Mouse (Mus musculus): ENCODE measurements at regions not wholly inside any gene's neighbourhood (a gene's known extent, or its start where the extent isn't known, plus 50 kb on each side); places are given as distances from the start of the nearest gene placed in this dataset.

GRCm38 (mm10) chr5:133449926-133450325 is 649.6 kb upstream of the Castor2 start:
- Histone ChIP-seq H3K27ac (no peak overlapping the region), H3K4me1 (replicated peaks; ENCODE audit: insufficient read depth, low read length) (no peaks in the 10 kb centered on the region), H3K27me3 (ENCODE audit: insufficient read depth, low read length) (no peaks in the 10 kb centered on the region), H3K4me3 (replicated peaks; ENCODE audit: low read depth, low read length) (no peak overlapping the region), H3K9me3 (replicated peaks; ENCODE audit: low read length) (no peaks in the 10 kb centered on the region), H3K36me3 (ENCODE audit: insufficient read depth, low read length) (no peaks in the 10 kb centered on the region), H3K9ac (ENCODE audit: low read depth, low read length) (no peak overlapping the region), H3K4me2 (ENCODE audit: low read length) (no peak overlapping the region)
- DNase-seq (ENCODE audit: low spot score): no peak
- no peak for TF ChIP-seq CTCF (IDR thresholded peaks at IDR 0.05; ENCODE audit: low read depth)
- 70% methylated on average over 3 of the region's 3 CpGs for WGBS
- no peak for ATAC-seq (replicated peaks; ENCODE audit: low FRiP score, low read depth)

- no peaks in the 10 kb centered on the region for H3K4me1 ChIP-seq (replicated peaks; ENCODE audit: insufficient read depth, low read length)
Observed at GRCm38 (mm10) chr5:133400826-133401225, 698.7 kb upstream of the Castor2 start.

GRCm38 (mm10) chr5:133389896-133390295 is 709.6 kb upstream of the Castor2 start:
- no peak overlapping the region for H3K27ac ChIP-seq
- no peaks in the 10 kb centered on the region for H3K4me1 ChIP-seq (replicated peaks; ENCODE audit: insufficient read depth, low read length)
- ATAC-seq (replicated peaks; ENCODE audit: low FRiP score, low read depth) (no peak), DNase-seq (ENCODE audit: low spot score) (no peak)
- no peaks in the 10 kb centered on the region for H3K36me3 ChIP-seq (ENCODE audit: insufficient read depth, low read length)
- no peak for TF ChIP-seq CTCF (IDR thresholded peaks at IDR 0.05; ENCODE audit: low read depth)
- no peak overlapping the region for H3K4me2 ChIP-seq (ENCODE audit: low read length)
- no peak overlapping the region for H3K9ac ChIP-seq (ENCODE audit: low read depth, low read length)
- H3K9me3 ChIP-seq (replicated peaks; ENCODE audit: low read length): no peaks in the 10 kb centered on the region
- H3K27me3 ChIP-seq (ENCODE audit: insufficient read depth, low read length): no peaks in the 10 kb centered on the region
- 85% methylated on average over 4 of the region's 4 CpGs for WGBS
- H3K4me3 ChIP-seq (replicated peaks; ENCODE audit: low read depth, low read length): no peak overlapping the region

More at GRCm38 (mm10) chr5:133400826-133401225, 698.7 kb upstream of the Castor2 start:
- no peak for ATAC-seq (replicated peaks; ENCODE audit: low FRiP score, low read depth)
- Histone ChIP-seq H3K9me3 (replicated peaks; ENCODE audit: low read length) (no peaks in the 10 kb centered on the region), H3K9ac (ENCODE audit: low read depth, low read length) (no peak overlapping the region), H3K27me3 (ENCODE audit: insufficient read depth, low read length) (no peaks in the 10 kb centered on the region), H3K27ac (no peak overlapping the region), H3K4me2 (ENCODE audit: low read length) (no peak overlapping the region), H3K4me3 (replicated peaks; ENCODE audit: low read depth, low read length) (no peak overlapping the region), H3K36me3 (ENCODE audit: insufficient read depth, low read length) (no peaks in the 10 kb centered on the region)
- no peak for DNase-seq (ENCODE audit: low spot score)
- no peak for TF ChIP-seq CTCF (IDR thresholded peaks at IDR 0.05; ENCODE audit: low read depth)
- 61% methylated on average over 1 of the region's 1 CpGs for WGBS

- TF ChIP-seq CTCF (IDR thresholded peaks at IDR 0.05; ENCODE audit: low read depth): no peak
- Histone ChIP-seq H3K4me2 (ENCODE audit: low read length) (no peak overlapping the region), H3K9me3 (replicated peaks; ENCODE audit: low read length) (no peaks in the 10 kb centered on the region), H3K4me1 (replicated peaks; ENCODE audit: insufficient read depth, low read length) (no peaks in the 10 kb centered on the region), H3K27me3 (ENCODE audit: insufficient read depth, low read length) (no peaks in the 10 kb centered on the region), H3K36me3 (ENCODE audit: insufficient read depth, low read length) (no peaks in the 10 kb centered on the region), H3K9ac (ENCODE audit: low read depth, low read length) (no peak overlapping the region), H3K27ac (no peak overlapping the region), H3K4me3 (replicated peaks; ENCODE audit: low read depth, low read length) (no peak overlapping the region)
- 78% methylated on average over 6 of the region's 6 CpGs for WGBS
- ATAC-seq (replicated peaks; ENCODE audit: low FRiP score, low read depth): no peak
- DNase-seq (ENCODE audit: low spot score): no peak
Observed at GRCm38 (mm10) chr5:133389023-133389840, 710.3 kb upstream of the Castor2 start.

GRCm38 (mm10) chr5:133385374-133386349 is 713.8 kb upstream of the Castor2 start:
- H3K9ac ChIP-seq (ENCODE audit: low read depth, low read length): no peak overlapping the region
- H3K4me3 ChIP-seq (replicated peaks; ENCODE audit: low read depth, low read length): no peak overlapping the region
- no peak overlapping the region for H3K27ac ChIP-seq
- ATAC-seq (replicated peaks; ENCODE audit: low FRiP score, low read depth): no peak
- no peaks in the 10 kb centered on the region for H3K36me3 ChIP-seq (ENCODE audit: insufficient read depth, low read length)
- 72% methylated on average over 10 of the region's 10 CpGs for WGBS
- H3K27me3 ChIP-seq (ENCODE audit: insufficient read depth, low read length): no peaks in the 10 kb centered on the region
- no peak for TF ChIP-seq CTCF (IDR thresholded peaks at IDR 0.05; ENCODE audit: low read depth)
- no peak overlapping the region for H3K4me2 ChIP-seq (ENCODE audit: low read length)
- DNase-seq (ENCODE audit: low spot score): no peak
- H3K4me1 ChIP-seq (replicated peaks; ENCODE audit: insufficient read depth, low read length): no peaks in the 10 kb centered on the region
- H3K9me3 ChIP-seq (replicated peaks; ENCODE audit: low read length): no peaks in the 10 kb centered on the region

- Histone ChIP-seq H3K36me3 (ENCODE audit: insufficient read depth, low read length) (no peaks in the 10 kb centered on the region), H3K9ac (ENCODE audit: low read depth, low read length) (no peak overlapping the region), H3K4me2 (ENCODE audit: low read length) (no peak overlapping the region), H3K4me3 (replicated peaks; ENCODE audit: low read depth, low read length) (no peak overlapping the region), H3K9me3 (replicated peaks; ENCODE audit: low read length) (no peaks in the 10 kb centered on the region), H3K4me1 (replicated peaks; ENCODE audit: insufficient read depth, low read length) (no peaks in the 10 kb centered on the region), H3K27ac (no peak overlapping the region), H3K27me3 (ENCODE audit: insufficient read depth, low read length) (no peaks in the 10 kb centered on the region)
- no peak for ATAC-seq (replicated peaks; ENCODE audit: low FRiP score, low read depth)
- no peak for TF ChIP-seq CTCF (IDR thresholded peaks at IDR 0.05; ENCODE audit: low read depth)
- WGBS: 92% methylated on average over 3 of the region's 3 CpGs
- DNase-seq (ENCODE audit: low spot score): no peak
Observed at GRCm38 (mm10) chr5:133365771-133366170, 733.7 kb upstream of the Castor2 start.

Data from kidney, postnatal 0 days (tissue).